Mouse (Mus musculus) testis, adult 2 months (tissue): ENCODE data around the gene Dnajc3.
A peak's percentile ranks its signal among the peaks of the same experiment; 100 is the strongest.

Experiments
- CTCF ChIP-seq: fragments of 200-500 bp; IDR thresholded peaks from 2 replicates; pipeline ENCODE4 v1.5.1; 2012; ENCODE audit warnings: low read depth, mild to moderate bottlenecking, inconsistent platforms, low read length, moderate library complexity; ENCODE audit not compliant: control insufficient read depth, insufficient read depth, insufficient replicate concordance
- POLR2A ChIP-seq: fragments of 200-500 bp; IDR thresholded peaks from 2 replicates; pipeline ENCODE4 v1.6.1; 2012; ENCODE audit warnings: low read depth, mild to moderate bottlenecking, inconsistent platforms, low read length, moderate library complexity; ENCODE audit not compliant: control insufficient read depth

DNA sequence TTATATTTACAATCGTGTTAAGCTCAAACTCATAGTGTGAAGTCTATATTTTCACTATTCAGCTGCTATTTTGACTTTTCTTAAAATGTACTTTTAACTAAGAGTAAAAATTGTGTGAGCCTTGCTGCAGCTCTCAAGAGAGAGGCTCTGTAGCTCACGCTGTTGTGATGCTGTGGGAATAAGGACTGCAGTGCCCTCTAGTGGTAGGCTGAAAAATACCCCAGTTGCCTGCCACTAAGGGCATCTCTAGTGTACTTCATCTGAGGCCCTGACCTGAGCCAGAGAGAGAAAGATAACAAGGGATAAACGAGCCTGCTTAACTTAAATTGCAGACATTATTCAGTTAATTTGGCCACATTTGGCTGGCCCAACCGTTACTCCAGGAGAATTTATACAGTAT is 89.4 kb downstream of the Dnajc3 start:
- TF ChIP-seq CTCF (peak; percentile 62; the same call in 1 of the 2 replicates), POLR2A (no peak)
